Mouse (Mus musculus) liver, embryonic 15.5 days (tissue): ENCODE measurements around the gene Tm2d3. TPM values are rescaled to one million over a fixed set of nuclear protein-coding genes. Genes with fewer than 3 reads are reported as not detected.

Source experiments
- polyA plus RNA-seq: library from polyadenylated mRNA; unstranded; fragments of >200 nt; fragmentation: Nextera tagmentation; extraction: Ambion mirVana; gene quantifications from 2 replicates; pipeline ENCODE4 v1.2.1, GENCODE M21; 2015

Tm2d3 gene
- polyA plus RNA-seq, 1 experiment from 2014 or later = 28.9 TPM

Other genes with a start within 250 kb of the Tm2d3 start
- 3.1 and 4.3 TPM in 2 replicates for gene Tjp1, start 163.4 kb upstream of the Tm2d3 start, polyA plus RNA-seq
- gene Tarsl2, start 46.3 kb upstream of the Tm2d3 start, polyA plus RNA-seq = 14.6 and 14.7 TPM in 2 replicates
- 0.94 and 2.0 TPM in 2 replicates for gene Pcsk6, start 170.6 kb downstream of the Tm2d3 start, polyA plus RNA-seq